Mouse (Mus musculus) embryonic fibroblast, embryonic 13.5 days (primary cell): ENCODE data around the gene Slc24a4. TPM values are rescaled to one million over a fixed set of nuclear protein-coding genes. Genes with fewer than 3 reads are reported as not detected.
"Not testable (repeated sequence)": the region's sequence is repeated elsewhere in the genome, so short reads cannot be mapped to it uniquely, and the experiment has no call there.

Experiments used
- H3K27ac ChIP-seq: 2 replicates; pipeline ENCODE4 v1.5.1; 2012; ENCODE audit warnings: low read length, control low read depth, inconsistent platforms; ENCODE audit not compliant: insufficient read depth
- H3K4me1 ChIP-seq: 2 replicates; pipeline ENCODE4 v1.6.1; 2011; ENCODE audit warnings: low read length; ENCODE audit not compliant: control insufficient read depth, insufficient read depth
- H3K4me3 ChIP-seq: 2 replicates; pipeline ENCODE4 v1.5.1; 2011; ENCODE audit warnings: mild to moderate bottlenecking, control low read depth, low read length; ENCODE audit not compliant: insufficient read depth
- CTCF ChIP-seq: IDR thresholded peaks from 2 replicates; pipeline ENCODE4 v1.5.1; 2011; ENCODE audit warnings: mild to moderate bottlenecking, control low read depth, low read length, moderate library complexity, borderline replicate concordance; ENCODE audit not compliant: insufficient read depth
- POLR2A ChIP-seq: IDR thresholded peaks from 2 replicates; pipeline ENCODE4 v1.6.1; 2011; ENCODE audit warnings: low read depth, mild to moderate bottlenecking, control low read depth, low read length, moderate library complexity
- polyA plus RNA-seq: library from polyadenylated mRNA; stranded (reverse); fragments of >200 nt; gene quantifications from 2 replicates; pipeline ENCODE4 v1.2.4, GENCODE M21; 2011; ENCODE audit warnings: low read depth; ENCODE audit not compliant: missing spikeins, insufficient read length

Slc24a4 gene
- polyA plus RNA-seq, 1 experiment = not detected

DNA sequence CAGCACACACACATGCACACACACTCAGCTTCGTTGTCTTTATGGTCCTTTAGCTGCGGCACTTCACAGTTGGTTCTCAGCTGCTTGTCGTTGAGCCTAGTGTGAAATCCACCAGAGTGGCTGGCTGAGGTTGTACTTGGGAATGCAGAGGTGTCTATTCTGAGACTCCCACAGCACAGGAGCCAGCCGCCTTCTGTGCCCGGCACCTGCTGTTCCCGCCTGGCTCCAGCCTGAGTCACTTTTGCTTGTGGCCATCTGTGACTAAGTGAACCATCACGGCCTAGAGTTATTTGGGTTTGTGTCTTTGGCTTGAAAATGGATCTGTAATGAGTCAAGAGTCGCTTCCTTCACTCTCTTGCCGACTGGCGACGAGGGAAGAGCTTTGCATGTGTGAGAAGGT is 62.3 kb downstream of the Slc24a4 start:
- H3K4me3 ChIP-seq = no peak overlapping the region
- no peaks in the 10 kb centered on the region for H3K4me1 ChIP-seq
- H3K27ac ChIP-seq = no peak overlapping the region
- no peak for TF ChIP-seq POLR2A
- TF ChIP-seq CTCF = no peak

GRCm38 (mm10) chr12:102201516-102201915 is 73.0 kb downstream of the Slc24a4 start:
- Histone ChIP-seq H3K4me1 (no peaks in the 10 kb centered on the region), H3K27ac (no peak overlapping the region), H3K4me3 (no peak overlapping the region)
- TF ChIP-seq CTCF = no peak
- no peak for TF ChIP-seq POLR2A

GRCm38 (mm10) chr12:102202901-102203300 is 74.4 kb downstream of the Slc24a4 start:
- Histone ChIP-seq H3K4me1 (no peaks in the 10 kb centered on the region), H3K27ac (no peak overlapping the region), H3K4me3 (no peak overlapping the region)
- no peak for TF ChIP-seq CTCF
- no peak for TF ChIP-seq POLR2A

GRCm38 (mm10) chr12:102206471-102206870 is 77.9 kb downstream of the Slc24a4 start:
- Histone ChIP-seq H3K27ac (no peak overlapping the region), H3K4me3 (no peak overlapping the region), H3K4me1 (no peaks in the 10 kb centered on the region)
- no peak for TF ChIP-seq CTCF
- TF ChIP-seq POLR2A = no peak

DNA sequence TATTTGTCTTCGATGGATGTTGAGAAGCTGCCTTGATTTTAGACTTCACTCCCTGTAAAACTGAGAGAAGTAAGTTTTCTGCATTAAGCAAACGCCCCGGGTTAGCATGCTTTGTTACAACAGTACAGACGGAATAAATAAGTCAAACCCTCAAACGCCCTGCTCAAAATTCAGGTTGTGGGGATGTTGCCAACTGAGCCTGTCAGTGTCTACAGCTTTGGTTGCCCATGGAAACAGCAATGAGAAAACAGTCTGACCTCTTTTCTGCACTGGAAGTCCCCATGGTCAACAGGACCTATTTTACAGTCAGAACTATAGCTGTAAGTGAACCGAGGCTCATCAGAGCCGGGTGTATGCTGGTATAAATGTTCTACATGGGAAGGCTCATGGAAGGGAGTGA is 78.7 kb downstream of the Slc24a4 start:
- TF ChIP-seq POLR2A (no peak), CTCF (no peak)
- Histone ChIP-seq H3K4me1 (no peaks in the 10 kb centered on the region), H3K27ac (no peak overlapping the region), H3K4me3 (no peak overlapping the region)

GRCm38 (mm10) chr12:102210801-102211200 is 82.3 kb downstream of the Slc24a4 start:
- Histone ChIP-seq H3K27ac (no peak overlapping the region), H3K4me1 (no peaks in the 10 kb centered on the region), H3K4me3 (no peak overlapping the region)
- TF ChIP-seq CTCF = no peak
- TF ChIP-seq POLR2A = no peak

GRCm38 (mm10) chr12:102223404-102223803 is 94.9 kb downstream of the Slc24a4 start:
- no peak overlapping the region for H3K4me3 ChIP-seq
- no peaks in the 10 kb centered on the region for H3K4me1 ChIP-seq
- TF ChIP-seq POLR2A (no peak), CTCF (no peak)
- no peak overlapping the region for H3K27ac ChIP-seq

DNA sequence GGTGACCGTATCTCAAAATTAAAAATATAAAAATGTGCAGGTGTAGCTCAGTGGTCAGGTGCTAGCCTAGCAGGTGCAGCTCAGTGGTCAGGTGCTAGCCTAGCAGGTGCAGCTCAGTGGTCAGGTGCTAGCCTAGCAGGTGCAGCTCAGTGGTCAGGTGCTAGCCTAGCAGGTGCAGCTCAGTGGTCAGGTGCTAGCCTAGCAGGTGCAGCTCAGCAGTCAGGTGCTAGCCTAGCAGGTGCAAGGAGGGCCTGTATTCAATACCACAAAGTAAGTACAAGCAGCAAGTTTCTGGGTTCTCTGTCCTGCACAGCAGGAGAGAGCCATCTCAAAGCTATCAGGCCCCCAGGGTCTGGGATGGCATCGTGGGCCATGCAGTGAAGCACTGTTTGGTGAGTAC is 95.6 kb downstream of the Slc24a4 start:
- H3K4me1 ChIP-seq, H3K27ac ChIP-seq: not testable (repeated sequence)

GRCm38 (mm10) chr12:102225165-102225564 is 96.6 kb downstream of the Slc24a4 start:
- no peak overlapping the region for H3K27ac ChIP-seq
- no peak overlapping the region for H3K4me3 ChIP-seq
- no peaks in the 10 kb centered on the region for H3K4me1 ChIP-seq
- TF ChIP-seq POLR2A (no peak), CTCF (no peak)

More for the DNA sequence above, 95.6 kb downstream of the Slc24a4 start:
- not testable (repeated sequence) for H3K4me3 ChIP-seq

- no peaks in the 10 kb centered on the region for H3K4me1 ChIP-seq
- no peak for TF ChIP-seq CTCF
- no peak for TF ChIP-seq POLR2A
- H3K4me3 ChIP-seq = no peak overlapping the region
- H3K27ac ChIP-seq = no peak overlapping the region
Measured at GRCm38 (mm10) chr12:102235551-102235950, 107.0 kb downstream of the Slc24a4 start.

- Histone ChIP-seq H3K4me1 (no peaks in the 10 kb centered on the region), H3K4me3 (no peak overlapping the region), H3K27ac (no peak overlapping the region)
- TF ChIP-seq POLR2A (no peak), CTCF (no peak)
Measured at GRCm38 (mm10) chr12:102236317-102236716, 107.8 kb downstream of the Slc24a4 start.
